Comparison of ENCODE assay signal across 7 mouse cellular contexts in genomic region chr5:107721638-107722011, GRCm38 (mm10). TPM values are rescaled to one million over a fixed set of nuclear protein-coding genes. Genes with fewer than 3 reads are reported as not detected.
DNase-seq lines count a peak whose midpoint lies in the region; ATAC-seq and TF ChIP-seq lines count a peak whose summit lies in the region.

No protein-coding gene starts in this region.

- H3K36me3 ChIP-seq in forebrain, embryonic 11.5 days (ENCODE audit: control insufficient read depth, insufficient read depth, low read length): no peaks in the 10 kb centered on the region
- H3K36me3 ChIP-seq in small intestine, adult 2 months (ENCODE audit: control insufficient read depth, insufficient read depth, low read length): no peaks in the 10 kb centered on the region

- DNase-seq in ovary, postnatal 36 days (ENCODE audit: low spot score): peak; percentile 19
- DNase-seq in ovary, adult 18-20 months (ENCODE audit: low spot score): no peak
- peak; percentile 65 for DNase-seq in forebrain, embryonic 11.5 days (ENCODE audit: low spot score)
- DNase-seq in kidney, postnatal 10 days: peak; percentile 29
- no peak for DNase-seq in right cerebral cortex, postnatal 4 days
- DNase-seq in c-Kit-positive CD71-positive TER-119-positive erythroid progenitor cells, embryonic 14.5 days (ENCODE audit: low spot score): no peak

- H3K9me3 ChIP-seq in forebrain, embryonic 11.5 days (ENCODE audit: control insufficient read depth, low read length): no peaks in the 10 kb centered on the region

- peak overlapping the region; percentile 48 for H3K4me2 ChIP-seq in forebrain, embryonic 11.5 days (ENCODE audit: low read depth, low read length, severe bottlenecking)

- H3K4me1 ChIP-seq in forebrain, embryonic 11.5 days (replicated peaks; ENCODE audit: control insufficient read depth, insufficient read depth, low read length): peaks cover 26% of the 10 kb centered on the region
- H3K4me1 ChIP-seq in small intestine, adult 2 months (ENCODE audit: control insufficient read depth, insufficient read depth, insufficient read length, low read length): peaks cover 24% of the 10 kb centered on the region

- no peak for TF ChIP-seq POLR2A in small intestine, adult 2 months (IDR thresholded peaks at IDR 0.05; ENCODE audit: low read depth, low read length)

- peaks cover 95% of the 10 kb centered on the region for H3K27me3 ChIP-seq in forebrain, embryonic 11.5 days (ENCODE audit: control insufficient read depth, insufficient read depth, low read length)
- peaks cover 77% of the 10 kb centered on the region for H3K27me3 ChIP-seq in small intestine, adult 2 months (ENCODE audit: control insufficient read depth, insufficient read depth, low read length)

- peak overlapping the region; percentile 24 for H3K4me3 ChIP-seq in forebrain, embryonic 11.5 days (ENCODE audit: low read depth, low read length)
- H3K4me3 ChIP-seq in small intestine, adult 2 months (ENCODE audit: low read depth, low read length): peak overlapping the region; percentile 50

- TF ChIP-seq CTCF in small intestine, adult 2 months (IDR thresholded peaks at IDR 0.05; ENCODE audit: extremely low read depth, insufficient read length, insufficient replicate concordance, low read depth, low read length): no peak

- no peak overlapping the region for H3K27ac ChIP-seq in forebrain, embryonic 11.5 days (ENCODE audit: low read depth, low read length)
- H3K27ac ChIP-seq in small intestine, adult 2 months (ENCODE audit: insufficient read depth, low read depth, low read length): no peak overlapping the region

- H3K9ac ChIP-seq in forebrain, embryonic 11.5 days (ENCODE audit: low read length): no peak overlapping the region

- under 1% methylated on average over 33 of the region's 33 CpGs for WGBS in forebrain, embryonic 11.5 days
- WGBS in small intestine, adult 2 months: 18% methylated on average over 33 of the region's 33 CpGs

- ATAC-seq in forebrain, embryonic 11.5 days (replicated peaks; ENCODE audit: low FRiP score): no peak

RNA-seq across cellular contexts. Expression of gene Gfi1, which starts 4.2 kb away (rescaled TPM):
- 0.07 TPM in 1 of 2 replicates, not detected in the other for polyA plus RNA-seq in forebrain, embryonic 11.5 days (2014; fragmentation: Nextera tagmentation; extraction: Ambion mirVana)
- polyA plus RNA-seq in small intestine, adult 2 months (2012; rRNA removed): 7.9 and 8.7 TPM in 2 replicates

Comparison
In these comparisons a context has a peak if more than half of its experiments do, and no peak if none do; other contexts are left out.
1. DNase-seq: peak in ovary, postnatal 36 days (single experiment), forebrain, embryonic 11.5 days (single experiment) and kidney, postnatal 10 days (single experiment); none in ovary, adult 18-20 months (single experiment), right cerebral cortex, postnatal 4 days (single experiment) and c-Kit-positive CD71-positive TER-119-positive erythroid progenitor cells, embryonic 14.5 days (single experiment).